Mouse (Mus musculus): ENCODE results near the gene Itgb6. TPM values are rescaled to one million over a fixed set of nuclear protein-coding genes. Genes with fewer than 3 reads are reported as not detected.
A peak's percentile ranks its signal among the peaks of the same experiment; 100 is the strongest.

Gene Itgb6
- polyA plus RNA-seq, 1 experiment from 2014 or later: 10.1 TPM

DNA sequence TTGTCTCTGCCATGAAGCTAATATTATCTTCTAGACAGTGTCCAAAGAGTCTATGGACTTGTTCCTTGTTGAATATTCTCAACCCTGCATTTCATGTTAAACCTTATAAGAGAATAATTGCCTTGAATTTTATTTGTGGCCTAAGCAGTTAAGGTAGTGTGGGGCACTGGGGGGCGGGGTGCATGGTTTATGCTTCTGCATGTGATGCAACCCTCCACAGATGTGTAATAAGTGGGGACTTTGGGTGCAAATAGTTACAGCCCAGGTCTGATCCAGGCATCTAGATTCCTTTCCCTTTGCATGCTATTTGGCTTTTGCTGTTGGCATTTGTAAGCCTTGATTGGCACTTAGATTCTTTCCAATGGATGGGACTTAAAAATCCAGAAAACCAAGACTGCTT lies 51.2 kb downstream of the Itgb6 start:
- Histone ChIP-seq H3K4me3 (replicated peaks) (no peak overlapping the region), H3K27ac (no peak overlapping the region), H3K4me2 (no peak overlapping the region), H3K36me3 (no peaks in the 10 kb centered on the region), H3K4me1 (no peaks in the 10 kb centered on the region), H3K9me3 (no peaks in the 10 kb centered on the region), H3K9ac (no peak overlapping the region), H3K27me3 (replicated peaks) (no peaks in the 10 kb centered on the region)
- 76% methylated on average over 1 of the region's 1 CpGs for WGBS
- ATAC-seq (ENCODE audit: insufficient read depth, low FRiP score, low read depth): no peak

DNA sequence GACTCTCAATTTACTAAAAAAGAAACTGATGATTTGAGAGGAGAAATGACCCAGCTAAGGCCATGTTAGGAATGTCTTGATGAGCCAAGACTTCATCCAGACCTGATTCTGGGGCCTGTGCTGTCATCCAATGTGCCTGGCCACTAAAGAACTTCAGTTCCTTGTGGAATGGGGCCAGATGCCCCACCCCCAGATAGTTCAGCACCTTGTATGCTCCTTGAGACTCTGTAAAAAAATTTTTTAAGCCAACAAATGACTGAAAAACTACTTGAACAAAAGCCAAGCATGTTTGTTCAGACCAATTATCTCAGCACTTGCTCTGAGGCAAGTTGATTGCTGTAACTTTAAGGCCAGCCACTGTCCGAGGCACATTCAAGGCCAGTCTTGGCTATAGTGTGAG lies 59.4 kb downstream of the Itgb6 start:
- no peaks in the 10 kb centered on the region for H3K4me1 ChIP-seq
- ATAC-seq (ENCODE audit: insufficient read depth, low FRiP score, low read depth): no peak
- H3K4me3 ChIP-seq (replicated peaks): no peak overlapping the region
- no peak overlapping the region for H3K9ac ChIP-seq
- no peaks in the 10 kb centered on the region for H3K27me3 ChIP-seq (replicated peaks)
- H3K9me3 ChIP-seq: no peaks in the 10 kb centered on the region
- no peaks in the 10 kb centered on the region for H3K36me3 ChIP-seq
- 69% methylated on average over 1 of the region's 1 CpGs for WGBS
- no peak overlapping the region for H3K27ac ChIP-seq
- H3K4me2 ChIP-seq: no peak overlapping the region

DNA sequence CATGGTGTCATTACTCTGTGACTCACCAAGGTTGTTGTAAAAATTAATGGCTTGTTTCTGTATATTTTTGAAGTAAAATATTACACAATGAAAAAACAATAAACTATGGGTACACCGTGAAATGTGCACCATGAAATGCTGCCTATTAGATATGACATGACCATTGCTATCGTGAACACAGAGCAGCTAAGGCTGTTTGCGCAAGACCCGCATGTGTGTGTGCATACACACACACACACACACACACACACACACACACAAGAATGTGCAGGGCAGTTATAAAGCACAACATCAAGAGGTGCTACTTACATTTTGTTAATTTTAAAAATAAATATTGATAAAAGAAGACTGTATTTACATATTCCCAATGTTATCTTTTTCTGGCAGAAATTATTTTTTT lies 62.5 kb downstream of the Itgb6 start:
- no peak overlapping the region for H3K9ac ChIP-seq
- no peaks in the 10 kb centered on the region for H3K36me3 ChIP-seq
- no peaks in the 10 kb centered on the region for H3K27me3 ChIP-seq (replicated peaks)
- WGBS: 75% methylated on average over 4 of the region's 4 CpGs
- H3K9me3 ChIP-seq: no peaks in the 10 kb centered on the region
- H3K4me1 ChIP-seq: no peaks in the 10 kb centered on the region
- H3K4me2 ChIP-seq: no peak overlapping the region
- no peak overlapping the region for H3K27ac ChIP-seq
- H3K4me3 ChIP-seq (replicated peaks): no peak overlapping the region
- no peak for ATAC-seq (ENCODE audit: insufficient read depth, low FRiP score, low read depth)

DNA sequence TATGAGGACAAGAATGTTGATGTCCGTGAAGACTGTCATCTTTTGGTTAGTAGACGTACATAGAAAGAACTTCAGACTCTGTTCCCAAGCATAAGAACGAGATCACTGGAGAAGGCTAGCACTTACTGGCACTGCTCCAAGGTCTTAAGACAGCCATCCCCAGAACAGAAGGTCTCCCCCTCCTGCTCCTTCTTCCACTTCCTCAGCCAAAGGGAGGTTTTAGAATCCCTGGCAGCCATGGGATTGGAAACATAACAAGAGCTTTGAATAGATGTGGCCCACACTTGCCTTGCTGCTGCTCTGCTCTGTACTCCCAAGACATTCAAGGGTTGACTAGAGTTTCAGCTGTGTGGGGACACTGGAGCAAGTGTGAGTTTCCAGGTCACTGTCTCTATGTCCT lies 63.5 kb downstream of the Itgb6 start:
- no peaks in the 10 kb centered on the region for H3K27me3 ChIP-seq (replicated peaks)
- H3K4me3 ChIP-seq (replicated peaks): no peak overlapping the region
- no peak overlapping the region for H3K4me2 ChIP-seq
- no peaks in the 10 kb centered on the region for H3K36me3 ChIP-seq
- H3K4me1 ChIP-seq: no peaks in the 10 kb centered on the region
- no peak overlapping the region for H3K9ac ChIP-seq
- H3K9me3 ChIP-seq: no peaks in the 10 kb centered on the region
- 55% methylated on average over 3 of the region's 3 CpGs for WGBS
- ATAC-seq (ENCODE audit: insufficient read depth, low FRiP score, low read depth): no peak
- no peak overlapping the region for H3K27ac ChIP-seq

DNA sequence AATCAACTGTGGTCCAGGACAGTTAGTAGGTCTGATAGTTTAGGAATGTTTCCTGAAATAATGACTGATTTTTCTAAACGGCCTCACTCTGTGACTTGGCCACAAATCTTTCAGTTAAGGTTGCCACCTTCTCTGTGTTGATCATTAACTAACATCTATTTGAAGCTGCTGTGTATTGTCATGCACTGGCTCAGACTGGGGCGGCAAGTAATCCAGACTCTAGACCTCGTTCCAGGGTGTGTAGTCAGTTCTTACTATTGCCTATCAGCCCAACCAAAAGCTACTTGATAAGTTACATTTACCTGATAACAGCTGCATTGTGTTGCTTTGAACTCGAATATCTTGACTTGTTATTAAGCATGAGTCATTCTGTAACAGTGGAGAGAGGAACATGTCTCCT lies 67.6 kb downstream of the Itgb6 start:
- Histone ChIP-seq H3K27ac (no peak overlapping the region), H3K9ac (no peak overlapping the region), H3K4me2 (no peak overlapping the region), H3K4me3 (replicated peaks) (no peak overlapping the region), H3K4me1 (no peaks in the 10 kb centered on the region), H3K27me3 (replicated peaks) (no peaks in the 10 kb centered on the region), H3K9me3 (no peaks in the 10 kb centered on the region), H3K36me3 (no peaks in the 10 kb centered on the region)
- WGBS: 53% methylated on average over 4 of the region's 4 CpGs
- ATAC-seq (ENCODE audit: insufficient read depth, low FRiP score, low read depth): peak; percentile 94

DNA sequence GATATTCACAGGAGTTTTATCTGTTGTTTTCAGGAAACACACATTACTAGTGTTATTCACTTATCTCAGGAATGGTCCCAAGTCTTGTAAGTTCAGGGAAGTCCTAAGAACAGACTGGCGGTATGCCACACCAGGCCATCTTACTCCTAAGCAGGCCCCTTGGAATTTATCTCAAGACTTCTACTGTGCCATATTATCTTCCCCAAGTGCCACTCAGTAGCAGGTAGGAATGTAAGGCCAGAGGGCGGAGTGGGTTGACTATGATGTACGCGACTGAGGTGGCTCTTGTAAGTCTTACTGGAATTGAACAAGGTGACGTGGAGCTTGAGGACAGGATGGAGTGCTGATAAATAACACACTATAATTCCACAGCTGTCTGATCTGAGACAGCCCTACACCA lies 72.3 kb downstream of the Itgb6 start:
- no peak overlapping the region for H3K4me3 ChIP-seq (replicated peaks)
- no peaks in the 10 kb centered on the region for H3K36me3 ChIP-seq
- no peaks in the 10 kb centered on the region for H3K4me1 ChIP-seq
- no peak overlapping the region for H3K4me2 ChIP-seq
- no peaks in the 10 kb centered on the region for H3K27me3 ChIP-seq (replicated peaks)
- no peak overlapping the region for H3K9ac ChIP-seq
- no peak for ATAC-seq (ENCODE audit: insufficient read depth, low FRiP score, low read depth)
- H3K9me3 ChIP-seq: no peaks in the 10 kb centered on the region
- WGBS: 88% methylated on average over 5 of the region's 5 CpGs
- no peak overlapping the region for H3K27ac ChIP-seq

DNA sequence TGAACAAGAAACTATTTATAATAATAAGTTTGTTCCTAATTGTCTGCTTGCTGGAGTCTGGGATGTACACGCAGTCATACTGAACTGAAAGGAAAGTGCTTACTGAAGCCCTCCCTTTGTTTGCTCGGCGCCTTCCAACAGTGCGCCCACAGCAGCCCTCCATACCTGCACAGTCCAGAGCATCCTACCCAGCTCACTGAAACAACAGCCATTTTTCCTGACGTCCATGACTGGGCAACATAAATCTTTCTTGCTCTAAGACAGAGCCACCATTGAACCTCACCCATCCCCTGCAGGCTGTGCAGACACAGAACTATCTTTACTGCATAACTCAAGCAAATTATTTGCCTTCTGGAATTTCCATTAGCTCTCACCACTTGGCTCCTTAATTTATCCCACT lies 74.8 kb downstream of the Itgb6 start:
- Histone ChIP-seq H3K9ac (no peak overlapping the region), H3K4me3 (replicated peaks) (no peak overlapping the region), H3K4me1 (no peaks in the 10 kb centered on the region), H3K4me2 (no peak overlapping the region), H3K27me3 (replicated peaks) (no peaks in the 10 kb centered on the region), H3K36me3 (no peaks in the 10 kb centered on the region), H3K9me3 (no peaks in the 10 kb centered on the region), H3K27ac (no peak overlapping the region)
- 60% methylated on average over 5 of the region's 5 CpGs for WGBS
- ATAC-seq (ENCODE audit: insufficient read depth, low FRiP score, low read depth): no peak

DNA sequence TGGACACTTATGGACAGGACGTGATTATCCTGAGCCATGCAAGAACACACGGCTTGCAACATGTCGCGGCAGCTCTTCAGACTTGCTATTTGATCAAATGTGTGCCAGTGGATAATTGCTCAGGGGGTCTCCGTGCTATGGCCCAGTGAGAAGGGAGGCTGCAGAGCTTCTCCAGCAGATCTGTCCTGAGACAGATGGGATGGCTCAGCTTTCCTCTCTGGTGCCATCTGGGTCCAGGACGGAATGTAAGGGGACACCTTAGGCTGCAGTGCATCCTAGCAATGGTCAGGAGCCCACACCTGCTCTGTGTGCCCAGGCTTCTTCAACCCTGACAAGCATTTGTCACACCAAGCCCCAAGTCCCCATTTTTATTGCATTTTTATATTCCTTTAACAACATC lies 75.9 kb downstream of the Itgb6 start:
- H3K36me3 ChIP-seq: no peaks in the 10 kb centered on the region
- H3K4me3 ChIP-seq (replicated peaks): no peak overlapping the region
- ATAC-seq (ENCODE audit: insufficient read depth, low FRiP score, low read depth): no peak
- H3K9me3 ChIP-seq: no peaks in the 10 kb centered on the region
- no peaks in the 10 kb centered on the region for H3K27me3 ChIP-seq (replicated peaks)
- no peak overlapping the region for H3K4me2 ChIP-seq
- 87% methylated on average over 6 of the region's 6 CpGs for WGBS
- no peaks in the 10 kb centered on the region for H3K4me1 ChIP-seq
- no peak overlapping the region for H3K9ac ChIP-seq
- H3K27ac ChIP-seq: no peak overlapping the region

DNA sequence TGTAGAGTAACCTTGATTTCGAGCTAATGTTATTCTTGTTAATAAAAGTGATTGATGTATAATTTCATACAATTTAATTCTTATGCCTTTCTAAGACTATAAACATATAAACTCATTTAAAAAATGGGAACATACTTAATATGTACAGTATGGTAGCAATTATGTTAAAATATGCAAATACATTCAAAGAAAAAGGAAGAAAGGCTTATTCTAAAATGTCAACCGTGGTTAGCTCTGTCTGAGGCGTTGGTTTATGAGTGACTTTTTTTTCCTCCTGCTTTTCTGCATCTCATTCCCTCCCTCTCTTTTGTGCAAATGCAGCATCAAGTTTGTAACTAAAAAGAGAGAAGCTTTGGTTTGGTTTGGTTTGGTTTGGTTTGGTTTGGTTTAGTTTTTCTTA lies 79.0 kb downstream of the Itgb6 start:
- Histone ChIP-seq H3K36me3 (no peaks in the 10 kb centered on the region), H3K4me1 (no peaks in the 10 kb centered on the region), H3K9ac (no peak overlapping the region), H3K4me2 (no peak overlapping the region), H3K27me3 (replicated peaks) (no peaks in the 10 kb centered on the region), H3K9me3 (no peaks in the 10 kb centered on the region), H3K4me3 (replicated peaks) (no peak overlapping the region), H3K27ac (no peak overlapping the region)
- no peak for ATAC-seq (ENCODE audit: insufficient read depth, low FRiP score, low read depth)
- 80% methylated on average over 3 of the region's 3 CpGs for WGBS

DNA sequence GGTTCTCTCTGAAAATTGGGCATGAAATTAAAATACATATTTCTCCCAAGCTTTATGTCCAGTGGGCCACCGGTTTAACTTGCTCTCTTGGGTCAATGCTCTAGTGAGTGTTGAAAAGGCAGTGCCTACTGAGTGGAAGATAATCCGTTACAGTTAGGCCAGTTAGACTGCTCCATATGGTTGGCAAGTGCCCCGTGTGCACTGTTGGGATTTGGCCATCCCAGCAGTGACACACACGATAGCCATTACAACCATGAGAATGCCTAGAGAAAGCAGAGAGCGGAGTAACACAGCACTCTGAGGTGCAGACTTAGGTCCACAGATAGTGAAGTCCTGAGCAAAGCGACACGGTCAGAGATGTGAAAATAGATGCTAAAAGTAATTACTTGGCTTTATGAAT lies 79.8 kb downstream of the Itgb6 start:
- Histone ChIP-seq H3K4me1 (no peaks in the 10 kb centered on the region), H3K4me2 (no peak overlapping the region), H3K27me3 (replicated peaks) (no peaks in the 10 kb centered on the region), H3K9ac (no peak overlapping the region), H3K36me3 (no peaks in the 10 kb centered on the region), H3K27ac (no peak overlapping the region), H3K9me3 (no peaks in the 10 kb centered on the region), H3K4me3 (replicated peaks) (no peak overlapping the region)
- 87% methylated on average over 7 of the region's 7 CpGs for WGBS
- no peak for ATAC-seq (ENCODE audit: insufficient read depth, low FRiP score, low read depth)

DNA sequence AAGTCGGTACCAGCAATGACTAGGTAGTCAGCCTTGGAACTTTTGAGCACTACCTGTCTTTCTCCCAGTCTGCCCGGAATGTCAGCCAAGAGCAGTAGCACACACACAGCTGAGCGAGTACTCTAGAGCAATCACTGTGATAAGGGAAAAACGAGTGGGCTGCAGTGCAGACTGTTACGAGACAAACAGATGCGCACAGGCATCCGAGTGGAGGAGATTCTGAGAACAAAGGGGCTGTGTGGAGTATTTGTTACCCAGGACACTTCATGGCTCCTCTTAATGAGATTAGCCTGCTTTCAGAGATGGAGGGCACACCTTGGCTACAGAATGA lies 82.1 kb downstream of the Itgb6 start:
- no peak for ATAC-seq (ENCODE audit: insufficient read depth, low FRiP score, low read depth)
- H3K9ac ChIP-seq: no peak overlapping the region
- no peak overlapping the region for H3K27ac ChIP-seq
- H3K36me3 ChIP-seq: no peaks in the 10 kb centered on the region
- no peak overlapping the region for H3K4me3 ChIP-seq (replicated peaks)
- 49% methylated on average over 7 of the region's 7 CpGs for WGBS
- H3K9me3 ChIP-seq: no peaks in the 10 kb centered on the region
- no peaks in the 10 kb centered on the region for H3K27me3 ChIP-seq (replicated peaks)
- H3K4me2 ChIP-seq: no peak overlapping the region
- no peaks in the 10 kb centered on the region for H3K4me1 ChIP-seq

DNA sequence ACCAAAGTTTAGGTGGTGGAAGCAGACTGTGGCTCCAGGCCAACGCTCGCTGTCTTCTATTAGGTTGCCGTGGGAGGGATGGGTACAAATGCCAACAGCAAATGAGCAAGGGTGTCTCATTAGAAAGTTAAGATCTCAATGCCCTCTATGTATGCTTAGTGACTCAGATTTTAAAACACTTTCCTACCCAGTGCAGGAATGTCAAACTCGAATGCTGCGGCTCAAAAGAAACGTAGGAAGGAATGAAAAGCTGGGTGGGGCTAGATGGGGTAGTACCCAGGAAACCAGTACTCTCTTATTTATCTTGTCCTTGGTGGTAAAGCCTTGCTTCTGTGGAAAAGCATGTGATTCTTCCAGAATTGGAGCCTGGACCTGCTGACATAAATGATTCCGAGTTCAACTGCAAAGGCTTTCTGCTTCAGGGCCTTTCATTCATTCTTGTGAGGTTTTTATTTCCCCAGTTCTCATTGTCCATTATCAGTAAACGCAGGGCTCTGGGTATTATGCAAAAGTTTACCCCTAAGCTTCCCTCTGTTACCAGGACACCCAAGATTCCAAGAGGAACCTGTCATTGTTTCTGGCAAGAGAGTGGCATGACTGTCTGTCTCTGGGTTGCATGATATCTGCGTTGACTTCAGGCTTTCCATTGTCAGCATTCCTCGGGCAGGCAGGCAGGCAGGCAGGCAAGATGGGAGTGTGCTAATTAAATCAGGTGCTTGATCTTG lies 82.7 kb downstream of the Itgb6 start:
- ATAC-seq (ENCODE audit: insufficient read depth, low FRiP score, low read depth): no peak
- H3K4me2 ChIP-seq: no peak overlapping the region
- H3K27ac ChIP-seq: no peak overlapping the region
- 66% methylated on average over 10 of the region's 10 CpGs for WGBS
- no peak overlapping the region for H3K4me3 ChIP-seq (replicated peaks)
- no peaks in the 10 kb centered on the region for H3K9me3 ChIP-seq
- no peaks in the 10 kb centered on the region for H3K36me3 ChIP-seq
- H3K27me3 ChIP-seq (replicated peaks): no peaks in the 10 kb centered on the region
- H3K4me1 ChIP-seq: no peaks in the 10 kb centered on the region
- no peak overlapping the region for H3K9ac ChIP-seq
